Mouse (Mus musculus): ENCODE results near the gene Nsmce4a.

Gene Nsmce4a

DNA sequence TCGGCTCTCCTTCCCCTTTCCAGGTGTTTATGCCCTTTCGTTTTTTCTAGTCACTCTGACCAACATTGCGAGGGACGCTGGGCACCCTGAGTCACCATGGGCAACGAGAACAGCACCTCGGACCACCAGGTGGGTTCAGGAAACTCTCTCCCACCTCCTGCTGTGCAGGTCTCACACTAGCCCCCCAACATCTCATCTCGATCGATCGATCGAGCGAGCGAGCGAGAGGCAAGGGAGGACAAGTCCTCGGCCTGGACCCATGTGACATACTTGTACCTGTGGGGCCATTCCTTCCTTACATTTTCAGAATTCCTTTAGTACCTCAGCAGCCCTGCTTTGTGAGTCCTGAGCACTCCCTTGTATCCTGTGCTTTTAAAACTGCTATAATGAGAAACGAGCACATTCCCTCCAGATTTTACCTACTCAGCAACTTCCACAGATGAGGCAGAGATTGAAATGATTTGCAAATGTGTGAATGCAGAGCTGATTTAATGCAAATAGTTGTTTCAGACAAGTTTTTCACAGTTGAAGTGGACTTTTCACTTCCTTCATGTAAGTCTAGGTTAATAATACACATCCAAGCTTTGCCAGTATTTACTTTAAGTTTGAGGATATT, 4.6 kb upstream of the Nsmce4a start, which contains the start of gene Tacc2:
TSS of gene Tacc2 (plus strand) at position 51 of the 616 bp plus-strand sequence.
- no peak for DNase-seq (ENCODE audit: low spot score)

GRCm38 (mm10) chr7:130576981-130577380, 4.1 kb upstream of the Nsmce4a start:
- DNase-seq (ENCODE audit: low spot score), result peak; percentile 74

GRCm38 (mm10) chr7:130574211-130574991, 1.5 kb upstream of the Nsmce4a start:
- DNase-seq (ENCODE audit: low spot score), result peak; percentile 26

DNA sequence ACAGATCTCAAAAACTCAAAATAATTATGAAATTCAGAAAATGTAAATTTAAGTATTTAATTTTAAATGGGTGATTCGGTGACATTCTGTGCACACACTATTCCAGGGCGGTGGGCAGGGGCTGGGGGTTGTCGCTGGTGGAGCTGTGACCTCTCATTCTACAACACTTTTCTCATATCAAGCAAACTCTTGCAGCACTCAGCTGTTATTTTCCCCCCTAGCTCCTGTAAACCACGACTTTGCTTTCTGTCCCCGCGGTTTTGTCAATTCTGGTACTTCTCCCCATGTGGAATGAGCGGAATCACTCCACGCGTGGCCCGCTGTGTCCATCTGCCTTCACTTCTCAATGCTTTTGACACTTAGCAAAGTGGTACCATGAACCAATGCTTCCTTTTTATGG, 828 bp upstream of the Nsmce4a start:
- DNase-seq (ENCODE audit: low spot score), result no peak

DNA sequence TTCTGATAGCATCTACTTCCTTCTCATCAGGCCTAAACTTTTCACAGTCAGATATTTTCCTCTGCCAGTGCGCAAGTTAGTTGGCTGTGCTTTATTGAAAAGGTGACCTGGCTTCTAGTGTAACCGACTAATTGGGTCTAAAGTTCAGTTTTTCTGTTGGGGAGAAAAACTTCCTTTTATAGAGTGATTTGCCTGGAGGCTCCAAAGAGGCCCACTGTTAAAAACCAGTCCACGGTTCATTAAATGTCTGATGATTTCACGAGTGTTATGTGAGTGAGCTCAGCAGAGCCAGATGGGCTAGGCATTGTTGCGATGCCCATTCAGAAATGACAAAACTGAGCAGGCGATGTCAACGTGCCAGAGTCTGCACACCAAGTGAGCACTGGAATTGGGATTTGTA, 2.4 kb downstream of the Nsmce4a start:
- DNase-seq (ENCODE audit: low spot score), result no peak

DNA sequence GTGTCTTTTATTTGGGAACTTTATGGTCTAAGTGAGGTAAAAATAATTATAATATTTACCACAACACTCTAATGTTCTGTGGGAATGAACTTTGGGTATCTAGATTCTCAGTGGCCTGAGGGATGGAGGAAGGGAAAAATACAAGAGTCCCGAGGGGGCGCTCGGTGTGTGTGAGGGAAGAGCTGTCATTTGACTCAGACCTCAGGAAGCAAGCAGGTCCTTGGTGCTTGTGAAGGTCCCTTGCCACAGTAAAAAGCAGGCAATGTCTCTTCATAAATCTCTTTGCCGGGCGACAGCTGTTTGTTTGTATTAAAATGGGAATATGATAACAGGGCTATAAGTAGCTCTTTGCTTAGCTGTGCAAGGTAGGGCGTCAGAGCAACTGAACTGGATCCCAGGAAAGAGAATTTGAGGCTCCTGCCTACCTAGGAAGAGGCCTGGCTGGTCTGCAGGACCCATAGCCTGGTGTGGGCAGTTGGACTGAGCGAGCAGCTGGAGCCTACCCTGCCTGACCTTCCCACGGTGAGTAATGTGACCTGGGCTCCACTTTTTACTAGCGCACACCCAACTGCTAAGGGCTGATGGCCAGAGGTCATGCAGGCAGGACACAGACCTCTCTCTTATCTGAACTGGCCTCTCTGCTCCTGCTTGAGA, 4.0 kb downstream of the Nsmce4a start:
- DNase-seq (ENCODE audit: low spot score), result no peak

DNA sequence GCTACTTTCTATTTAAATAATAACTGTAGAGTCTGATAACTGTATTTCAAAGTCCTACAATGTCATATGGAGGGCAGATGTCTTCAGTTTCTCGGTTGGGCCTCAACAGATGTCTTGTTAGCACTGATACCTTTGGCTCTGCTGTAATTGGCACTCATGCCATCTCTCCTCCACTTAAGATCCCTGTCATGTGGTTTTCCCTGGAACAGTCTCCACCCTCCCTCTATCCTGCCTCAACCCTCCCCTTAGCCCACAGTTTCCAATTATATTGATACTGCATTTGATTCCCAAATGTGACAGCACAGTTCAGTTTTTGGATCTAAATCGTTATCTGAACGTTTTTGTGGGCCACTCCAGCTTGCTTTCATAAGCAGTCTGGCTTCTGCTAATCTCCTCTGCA, 8.3 kb downstream of the Nsmce4a start:
- no peak for DNase-seq (ENCODE audit: low spot score)

- DNase-seq (ENCODE audit: low spot score), result no peak
Observed at GRCm38 (mm10) chr7:130563880-130564279, 9.0 kb downstream of the Nsmce4a start.

- DNase-seq (ENCODE audit: low spot score), result no peak
Observed at GRCm38 (mm10) chr7:130563276-130563675, 9.6 kb downstream of the Nsmce4a start.

DNA sequence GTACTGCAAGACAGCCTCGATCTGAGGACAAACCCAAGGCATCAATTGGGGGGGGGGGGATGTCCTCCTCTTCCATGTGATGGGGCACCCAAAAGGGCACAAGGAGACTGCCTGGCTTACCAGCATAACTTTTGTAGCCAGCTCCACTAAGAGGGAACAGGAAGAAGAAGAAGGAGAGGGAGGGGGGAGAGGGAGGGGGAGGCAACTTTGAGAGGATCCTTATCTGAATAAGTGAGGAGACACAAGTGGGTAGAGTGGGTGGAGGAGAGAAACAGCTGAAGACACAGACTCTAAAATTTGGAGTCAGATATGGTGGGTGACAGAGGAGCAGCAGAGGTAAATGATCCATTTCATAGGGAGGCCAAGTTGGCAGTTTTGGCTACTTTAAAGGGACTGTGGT, 12.0 kb downstream of the Nsmce4a start:
- no peak for DNase-seq (ENCODE audit: low spot score)

DNA sequence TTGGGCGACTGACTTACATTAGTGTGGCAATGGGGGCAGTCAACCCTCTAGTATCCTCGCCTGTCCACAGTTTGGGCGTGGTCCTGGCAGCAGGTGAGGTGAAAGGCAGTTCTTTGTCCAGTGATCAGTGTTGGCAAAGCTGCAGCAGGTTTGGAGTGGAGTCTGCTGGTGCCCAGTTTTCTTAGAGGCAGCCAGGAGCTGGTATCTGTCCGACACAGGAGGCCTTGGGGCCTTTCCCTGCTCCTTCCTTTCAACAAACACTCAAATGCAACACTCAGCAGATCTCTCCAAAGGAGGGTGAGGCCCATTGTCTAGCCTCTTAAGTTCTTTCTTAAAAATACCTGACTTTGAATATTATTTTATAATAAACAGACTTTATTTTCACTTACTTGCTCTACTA, 14.3 kb downstream of the Nsmce4a start:
- no peak for DNase-seq (ENCODE audit: low spot score)

DNA sequence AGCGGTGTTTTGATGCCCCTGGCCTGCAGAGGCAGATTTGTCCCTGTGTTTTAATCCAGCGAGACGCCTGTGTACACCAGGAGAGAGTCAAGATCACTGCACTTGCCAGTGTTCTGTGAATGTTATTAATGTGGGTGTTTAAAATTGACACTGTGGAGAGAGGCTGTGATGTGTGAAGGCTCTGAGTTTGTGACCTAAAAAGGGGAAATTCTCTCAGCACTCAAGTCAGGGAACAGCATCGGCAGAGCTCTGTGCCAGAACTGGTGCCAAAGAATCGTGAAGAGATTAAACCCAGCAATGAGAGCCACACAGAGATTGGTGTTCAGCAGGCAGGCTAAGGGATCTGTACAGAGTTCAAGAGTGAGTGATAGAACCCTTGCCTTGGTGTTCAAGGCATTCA, 17.3 kb downstream of the Nsmce4a start:
- DNase-seq (ENCODE audit: low spot score), result peak; percentile 29

- no peak for DNase-seq (ENCODE audit: low spot score)
Observed at GRCm38 (mm10) chr7:130553321-130553720, 19.6 kb downstream of the Nsmce4a start.

DNA sequence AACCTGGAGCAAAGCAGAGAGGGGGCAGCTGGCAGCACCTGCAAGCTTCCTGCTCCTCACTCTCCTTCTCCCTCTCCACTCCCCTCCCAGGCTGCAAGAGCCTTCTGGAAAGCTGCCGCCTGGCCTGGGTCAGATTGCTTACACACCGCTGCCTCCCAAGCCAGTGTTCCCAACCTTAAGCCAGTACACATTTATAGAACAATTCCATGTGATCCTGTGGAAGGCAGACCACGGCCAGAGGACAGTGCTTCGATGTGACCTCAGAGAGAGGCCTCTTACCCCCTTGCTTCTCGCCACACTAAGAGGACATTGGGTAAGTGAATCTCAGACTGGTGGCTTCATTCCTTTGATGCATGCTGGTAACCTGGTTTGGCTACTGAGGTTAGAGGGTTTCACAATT, 20.1 kb downstream of the Nsmce4a start:
- DNase-seq (ENCODE audit: low spot score), result peak; percentile 31

DNA sequence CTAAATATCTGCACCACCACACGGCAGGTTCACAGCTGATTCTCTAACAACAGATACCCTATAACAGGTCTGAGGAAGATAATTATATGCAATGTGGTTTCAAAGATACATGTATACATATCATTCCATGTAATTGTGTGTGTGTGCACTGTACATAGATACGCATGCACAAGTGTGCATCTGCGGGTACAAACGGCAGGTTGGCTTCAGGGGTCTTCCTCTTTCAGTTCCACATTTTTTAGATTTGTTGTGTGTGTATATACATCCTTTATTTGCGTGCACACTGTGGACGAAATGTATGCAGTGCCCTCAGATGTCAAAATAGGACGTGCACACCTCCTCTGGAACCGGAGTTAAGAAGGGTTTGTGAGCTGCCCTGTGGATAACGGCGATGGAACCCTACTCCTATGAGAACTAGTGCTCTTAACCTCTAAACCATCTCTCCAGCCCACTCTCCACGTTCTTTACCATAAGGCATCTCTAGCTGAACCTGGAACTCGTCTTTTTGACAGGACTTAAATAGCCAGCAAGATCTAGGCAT, 25.2 kb downstream of the Nsmce4a start:
- no peak for DNase-seq (ENCODE audit: low spot score)

DNA sequence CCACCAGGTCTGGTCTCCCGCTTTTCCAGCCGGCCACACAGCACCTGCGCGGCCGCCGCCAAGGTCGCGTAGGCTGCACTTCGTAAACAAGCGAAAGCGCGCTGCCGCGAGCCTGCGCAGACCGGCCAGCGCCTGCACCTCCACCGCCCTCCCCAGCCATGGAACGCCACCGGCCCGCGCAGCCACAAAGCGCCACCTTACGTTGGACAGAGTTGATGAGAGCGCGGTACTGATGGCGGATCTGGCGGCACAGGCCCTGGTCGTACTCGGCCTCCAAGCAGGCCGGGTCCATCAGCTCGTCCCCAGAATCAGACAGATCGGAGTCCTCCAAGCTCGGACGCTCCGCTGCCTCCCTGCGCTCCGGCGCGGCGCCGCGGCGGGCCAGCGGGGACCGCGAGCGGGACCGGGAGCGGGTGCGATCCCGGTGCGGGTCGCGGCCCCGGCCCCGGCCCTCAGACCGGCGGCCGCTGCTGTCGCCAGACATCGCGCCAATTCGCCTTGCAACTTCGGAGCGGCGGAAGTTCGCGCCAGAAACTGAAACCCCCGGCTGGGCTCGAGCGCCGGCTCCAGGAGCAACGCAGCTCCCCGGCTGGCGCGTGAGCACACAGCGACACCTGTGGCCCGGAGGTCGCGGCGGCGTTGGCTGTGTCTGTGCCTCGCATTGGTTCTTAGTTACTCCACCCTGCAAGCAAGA, 26.0 kb downstream of the Nsmce4a start:
- peak; percentile 84 for DNase-seq (ENCODE audit: low spot score)

DNA sequence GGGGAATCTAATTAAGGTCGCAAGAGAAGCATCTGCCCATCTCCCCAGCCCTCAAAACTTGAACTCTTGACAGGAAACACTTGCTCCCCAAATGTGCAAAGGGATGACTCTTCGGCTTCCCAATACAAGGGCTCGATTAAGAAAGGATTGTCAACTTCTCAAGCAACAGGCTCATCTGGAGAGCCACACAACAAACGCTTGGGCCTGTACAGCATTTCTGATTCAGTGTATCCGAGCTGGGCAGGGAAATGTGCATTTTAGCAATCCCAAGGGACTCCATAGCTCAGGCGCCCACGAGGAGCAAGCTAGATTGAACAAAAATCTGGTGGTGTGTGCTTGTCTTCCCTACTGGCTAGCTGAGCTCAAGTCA, 26.5 kb downstream of the Nsmce4a start:
- no peak for DNase-seq (ENCODE audit: low spot score)

- no peak for DNase-seq (ENCODE audit: low spot score)
Observed at GRCm38 (mm10) chr7:130545893-130546292, 27.0 kb downstream of the Nsmce4a start.

DNA sequence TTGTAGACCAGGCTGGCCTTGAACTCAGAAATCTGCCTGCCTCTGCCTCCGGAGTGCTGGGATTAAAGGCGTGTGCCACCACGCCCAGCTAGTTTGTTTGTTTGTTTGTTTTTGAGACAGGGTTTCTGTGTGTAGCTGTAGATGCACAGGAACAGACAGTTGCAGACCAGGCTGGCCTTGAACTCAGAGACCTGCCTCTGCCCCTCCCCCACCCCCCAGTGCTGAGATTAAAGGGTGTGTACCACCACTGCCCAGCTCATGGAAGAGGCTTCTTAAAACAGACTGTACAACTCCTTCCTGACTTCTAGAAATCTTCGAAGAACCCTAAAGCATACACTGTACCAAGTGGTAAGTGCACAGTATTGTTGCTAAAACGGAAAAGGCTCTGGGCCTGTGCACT, 27.5 kb downstream of the Nsmce4a start:
- DNase-seq (ENCODE audit: low spot score), result no peak

DNA sequence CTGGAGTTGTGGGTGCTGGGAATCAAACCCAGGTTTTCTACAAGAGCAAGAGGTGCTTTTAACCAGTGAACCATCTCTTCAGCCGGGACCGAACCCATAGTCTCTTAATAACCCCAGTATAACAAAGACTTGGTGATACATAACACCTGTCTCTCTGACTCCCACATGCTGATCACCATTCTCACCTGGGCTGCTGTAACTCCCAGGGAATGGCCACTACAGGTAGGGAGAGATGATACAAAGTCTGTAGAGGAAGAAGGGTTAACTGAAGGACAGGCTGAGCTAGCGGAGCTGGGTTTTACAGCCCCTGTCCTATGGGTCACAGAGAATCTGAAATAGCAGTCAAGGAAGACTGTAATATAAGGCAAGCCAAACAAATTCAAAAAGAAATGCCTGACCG, 29.7 kb downstream of the Nsmce4a start:
- DNase-seq (ENCODE audit: low spot score), result no peak

DNA sequence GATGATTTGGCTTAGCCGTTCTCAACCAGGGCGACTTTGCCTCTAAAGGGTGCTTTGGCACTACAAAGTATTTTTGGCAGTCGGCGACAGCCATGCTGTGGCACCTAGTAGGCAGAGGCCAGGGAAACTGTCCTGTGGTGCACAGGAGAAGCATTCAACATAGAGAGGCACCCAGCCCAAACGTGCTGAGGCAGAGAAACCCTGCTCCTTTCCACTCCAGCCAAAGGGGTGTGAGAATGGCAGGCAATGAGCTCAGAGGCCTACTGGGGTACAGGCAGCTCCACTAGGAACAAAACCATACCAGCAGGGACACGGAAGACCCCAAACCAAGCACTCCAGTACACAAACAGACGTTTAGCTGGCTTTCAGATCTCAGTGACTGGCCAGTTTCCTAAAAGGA, 32.7 kb downstream of the Nsmce4a start:
- DNase-seq (ENCODE audit: low spot score), result no peak

DNA sequence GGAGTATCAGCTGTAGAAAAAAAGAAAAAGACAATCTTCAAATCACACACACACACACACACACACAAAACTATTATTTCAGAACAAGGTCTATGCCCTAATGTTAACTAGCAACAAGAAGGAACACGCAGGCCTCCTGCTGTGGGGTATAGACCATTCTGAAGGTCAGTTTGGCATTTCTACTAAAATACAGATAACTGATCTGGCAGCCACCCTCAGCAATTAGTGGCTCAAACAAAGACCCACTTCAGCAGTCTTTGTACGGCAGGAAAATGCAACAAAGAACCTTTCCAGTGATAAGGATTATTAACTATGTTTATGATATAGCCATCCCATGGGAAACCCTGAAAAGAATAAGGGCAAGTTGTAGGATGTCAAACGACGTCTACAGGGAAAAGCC, 35.9 kb downstream of the Nsmce4a start:
- no peak for DNase-seq (ENCODE audit: low spot score)
